Mouse (Mus musculus) intestine, embryonic 16.5 days (tissue): ENCODE measurements around the gene Asic2. TPM values are rescaled to one million over a fixed set of nuclear protein-coding genes. Genes with fewer than 3 reads are reported as not detected.

Experiments used
- ATAC-seq: fragments of 200-750 bp; cut with Nextera tagmentation; 2 replicates; pipeline ENCODE4 v1.8.0; 2017; ENCODE audit warnings: moderate TSS enrichment, moderate library complexity
- H3K27ac ChIP-seq: fragments of 300-500 bp; sonication (generic); 2 replicates; pipeline ENCODE4 v1.5.1; 2014; ENCODE audit warnings: mild to moderate bottlenecking, low read length
- H3K27me3 ChIP-seq: fragments of 300-500 bp; sonication (generic); replicated peaks from 2 replicates; pipeline ENCODE4 v1.6.1; 2014; ENCODE audit warnings: low read length, control low read depth, mixed read lengths; ENCODE audit not compliant: control insufficient read depth, insufficient read depth
- H3K36me3 ChIP-seq: fragments of 300-500 bp; sonication (generic); 2 replicates; pipeline ENCODE4 v1.6.1; 2014; ENCODE audit warnings: low read length, control low read depth; ENCODE audit not compliant: control insufficient read depth, insufficient read depth
- H3K4me1 ChIP-seq: fragments of 300-500 bp; sonication (generic); 2 replicates; pipeline ENCODE4 v1.6.1; 2014; ENCODE audit warnings: low read length, control low read depth, mixed read lengths; ENCODE audit not compliant: control insufficient read depth, insufficient read depth
- H3K4me2 ChIP-seq: fragments of 300-500 bp; sonication (generic); 2 replicates; pipeline ENCODE4 v1.6.1; 2014; ENCODE audit warnings: low read depth, low read length, control low read depth
- H3K4me3 ChIP-seq: fragments of 300-500 bp; sonication (generic); 2 replicates; pipeline ENCODE4 v1.5.1; 2014; ENCODE audit warnings: mild to moderate bottlenecking, low read length
- H3K9ac ChIP-seq: fragments of 300-500 bp; sonication (generic); 2 replicates; pipeline ENCODE4 v1.6.1; 2014; ENCODE audit warnings: low read depth, low read length
- H3K9me3 ChIP-seq: fragments of 300-500 bp; sonication (generic); 2 replicates; pipeline ENCODE4 v1.6.1; 2016; ENCODE audit warnings: low read length, control low read depth; ENCODE audit not compliant: control insufficient read depth
- WGBS: fragments of 180-500 bp; shearing (Covaris S2); extraction: QIAGEN DNeasy Blood & Tissue Kit; methylation state at CpG from one replicate; pipeline ENCODE4 v1.1.7; 2014; 5-methylcytosine and 5-hydroxymethylcytosine counted together
- polyA plus RNA-seq: library from polyadenylated mRNA; unstranded; fragments of >200 nt; fragmentation: Nextera tagmentation; extraction: Ambion mirVana; gene quantifications from 2 replicates; pipeline ENCODE4 v1.2.1, GENCODE M21; 2015

Gene Asic2
- polyA plus RNA-seq, 1 experiment from 2014 or later, result 0.15 TPM

DNA sequence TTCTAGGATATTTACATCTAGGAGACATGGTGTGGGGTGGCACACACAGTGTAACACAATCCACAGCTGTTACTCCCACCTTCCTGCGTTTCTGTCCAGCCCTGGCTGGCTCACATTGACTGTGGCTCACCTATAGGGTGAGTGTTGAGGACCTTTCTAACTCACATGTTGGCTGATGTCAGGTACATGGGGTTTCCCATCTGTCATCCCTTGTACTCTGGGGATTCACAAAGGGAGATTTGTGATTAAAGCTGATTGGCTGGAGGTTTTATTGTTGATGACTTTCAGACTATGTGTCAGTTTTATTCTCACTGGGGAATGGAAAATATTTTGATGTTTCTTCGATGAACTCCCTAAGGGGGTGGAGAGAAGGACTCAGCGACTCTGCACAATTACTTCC, 229.3 kb downstream of the Asic2 start:
- WGBS, result 55% methylated on average over 3 of the region's 3 CpGs
- Histone ChIP-seq H3K36me3 (no peaks in the 10 kb centered on the region), H3K9me3 (no peaks in the 10 kb centered on the region), H3K27me3 (no peaks in the 10 kb centered on the region), H3K4me2 (no peak overlapping the region), H3K27ac (no peak overlapping the region), H3K4me3 (no peak overlapping the region), H3K4me1 (no peaks in the 10 kb centered on the region), H3K9ac (no peak overlapping the region)
- ATAC-seq, result no peak

GRCm38 (mm10) chr11:81737777-81738176, 230.5 kb downstream of the Asic2 start:
- H3K27ac ChIP-seq, result no peak overlapping the region
- H3K4me3 ChIP-seq, result no peak overlapping the region
- H3K4me2 ChIP-seq, result no peak overlapping the region
- H3K4me1 ChIP-seq, result no peaks in the 10 kb centered on the region
- 60% methylated on average over 3 of the region's 3 CpGs for WGBS
- H3K36me3 ChIP-seq, result no peaks in the 10 kb centered on the region
- ATAC-seq, result no peak
- no peaks in the 10 kb centered on the region for H3K27me3 ChIP-seq
- no peak overlapping the region for H3K9ac ChIP-seq
- H3K9me3 ChIP-seq, result no peaks in the 10 kb centered on the region

- no peaks in the 10 kb centered on the region for H3K9me3 ChIP-seq
- H3K27me3 ChIP-seq, result no peaks in the 10 kb centered on the region
- H3K36me3 ChIP-seq, result no peaks in the 10 kb centered on the region
- no peak for ATAC-seq
- no peak overlapping the region for H3K4me2 ChIP-seq
- no peak overlapping the region for H3K9ac ChIP-seq
- no peak overlapping the region for H3K4me3 ChIP-seq
- no peak overlapping the region for H3K27ac ChIP-seq
- H3K4me1 ChIP-seq, result no peaks in the 10 kb centered on the region
- 82% methylated on average over 2 of the region's 2 CpGs for WGBS
Measured at GRCm38 (mm10) chr11:81722071-81722470, 246.2 kb downstream of the Asic2 start.

DNA sequence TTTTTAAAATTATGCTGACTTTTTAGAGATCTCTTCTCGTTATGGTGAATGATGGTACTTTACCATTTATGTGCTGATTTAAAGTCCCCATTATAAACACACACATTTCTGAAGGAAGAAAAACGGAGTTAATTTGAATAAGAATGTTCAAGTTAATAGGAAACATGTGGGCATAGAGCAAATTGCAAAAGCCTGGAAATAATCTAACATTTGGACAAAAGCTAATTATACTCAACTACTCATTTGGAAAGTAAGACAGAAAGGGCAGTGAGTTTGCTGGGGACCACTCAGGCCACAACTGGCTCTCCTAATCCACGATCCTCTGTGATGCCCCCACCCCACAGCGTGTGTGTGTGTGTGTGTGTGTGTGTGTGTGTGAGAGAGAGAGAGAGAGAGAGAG, 253.5 kb downstream of the Asic2 start:
- 72% methylated on average over 4 of the region's 4 CpGs for WGBS
- H3K36me3 ChIP-seq, result no peaks in the 10 kb centered on the region
- H3K4me2 ChIP-seq, result no peak overlapping the region
- no peak overlapping the region for H3K27ac ChIP-seq
- H3K4me1 ChIP-seq, result no peaks in the 10 kb centered on the region
- H3K4me3 ChIP-seq, result no peak overlapping the region
- H3K27me3 ChIP-seq, result no peaks in the 10 kb centered on the region
- H3K9ac ChIP-seq, result no peak overlapping the region
- no peaks in the 10 kb centered on the region for H3K9me3 ChIP-seq
- ATAC-seq, result no peak

DNA sequence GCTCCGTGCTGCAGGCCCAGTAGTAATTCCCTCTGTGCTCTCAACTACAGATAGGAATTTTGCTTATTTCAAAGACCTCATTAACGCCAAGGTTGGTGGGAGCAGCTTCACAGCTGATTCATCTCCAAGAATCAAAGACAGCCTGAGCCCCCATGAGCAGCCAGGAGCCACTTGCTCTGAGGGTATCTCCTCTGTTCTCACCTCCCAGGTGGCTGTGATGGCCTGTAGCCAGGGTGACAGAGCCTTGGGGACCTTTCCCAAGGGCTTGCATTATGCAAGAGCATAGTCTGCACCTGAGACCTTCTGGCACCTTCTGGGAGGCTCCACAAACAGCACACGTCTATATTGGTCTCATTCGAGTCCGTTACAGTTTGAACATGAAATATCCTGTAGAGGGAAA, 261.3 kb downstream of the Asic2 start:
- Histone ChIP-seq H3K27ac (no peak overlapping the region), H3K27me3 (no peaks in the 10 kb centered on the region), H3K4me2 (no peak overlapping the region), H3K4me3 (no peak overlapping the region), H3K9me3 (no peaks in the 10 kb centered on the region), H3K4me1 (no peaks in the 10 kb centered on the region), H3K9ac (no peak overlapping the region), H3K36me3 (no peaks in the 10 kb centered on the region)
- WGBS, result 73% methylated on average over 5 of the region's 5 CpGs
- no peak for ATAC-seq

- H3K27ac ChIP-seq, result no peak overlapping the region
- H3K27me3 ChIP-seq, result no peaks in the 10 kb centered on the region
- no peak for ATAC-seq
- WGBS, result 53% methylated on average over 1 of the region's 1 CpGs
- H3K9ac ChIP-seq, result no peak overlapping the region
- no peaks in the 10 kb centered on the region for H3K36me3 ChIP-seq
- no peak overlapping the region for H3K4me3 ChIP-seq
- H3K4me1 ChIP-seq, result no peaks in the 10 kb centered on the region
- no peaks in the 10 kb centered on the region for H3K9me3 ChIP-seq
- no peak overlapping the region for H3K4me2 ChIP-seq
Measured at GRCm38 (mm10) chr11:81698008-81698407, 270.2 kb downstream of the Asic2 start.

- no peak overlapping the region for H3K4me3 ChIP-seq
- WGBS, result 85% methylated on average over 2 of the region's 2 CpGs
- no peaks in the 10 kb centered on the region for H3K27me3 ChIP-seq
- no peaks in the 10 kb centered on the region for H3K4me1 ChIP-seq
- H3K27ac ChIP-seq, result no peak overlapping the region
- H3K9ac ChIP-seq, result no peak overlapping the region
- no peaks in the 10 kb centered on the region for H3K9me3 ChIP-seq
- no peak overlapping the region for H3K4me2 ChIP-seq
- ATAC-seq, result no peak
- H3K36me3 ChIP-seq, result no peaks in the 10 kb centered on the region
Measured at GRCm38 (mm10) chr11:81695501-81695900, 272.8 kb downstream of the Asic2 start.

- WGBS, result 81% methylated on average over 2 of the region's 2 CpGs
Measured at GRCm38 (mm10) chr11:81680511-81680910, 287.7 kb downstream of the Asic2 start.

GRCm38 (mm10) chr11:81671724-81672123, 296.5 kb downstream of the Asic2 start:
- ATAC-seq, result no peak
- Histone ChIP-seq H3K9ac (no peak overlapping the region), H3K36me3 (no peaks in the 10 kb centered on the region), H3K27me3 (no peaks in the 10 kb centered on the region; the same call in 1 of the 2 replicates), H3K4me2 (no peak overlapping the region), H3K4me3 (no peak overlapping the region), H3K9me3 (no peaks in the 10 kb centered on the region), H3K27ac (no peak overlapping the region), H3K4me1 (no peaks in the 10 kb centered on the region)

More at GRCm38 (mm10) chr11:81680511-81680910, 287.7 kb downstream of the Asic2 start:
- no peaks in the 10 kb centered on the region for H3K36me3 ChIP-seq
- H3K4me3 ChIP-seq, result no peak overlapping the region
- no peak overlapping the region for H3K4me2 ChIP-seq
- ATAC-seq, result no peak
- H3K9ac ChIP-seq, result no peak overlapping the region
- no peaks in the 10 kb centered on the region for H3K9me3 ChIP-seq
- H3K27ac ChIP-seq, result no peak overlapping the region
- no peaks in the 10 kb centered on the region for H3K27me3 ChIP-seq
- H3K4me1 ChIP-seq, result no peaks in the 10 kb centered on the region

- Histone ChIP-seq H3K27ac (no peak overlapping the region), H3K27me3 (no peaks in the 10 kb centered on the region; the same call in 1 of the 2 replicates), H3K4me3 (no peak overlapping the region), H3K36me3 (no peaks in the 10 kb centered on the region), H3K9ac (no peak overlapping the region), H3K9me3 (no peaks in the 10 kb centered on the region), H3K4me1 (no peaks in the 10 kb centered on the region), H3K4me2 (no peak overlapping the region)
- 54% methylated on average over 3 of the region's 3 CpGs for WGBS
- ATAC-seq, result no peak
Measured at GRCm38 (mm10) chr11:81670436-81670835, 297.8 kb downstream of the Asic2 start.
